16 mouse cellular contexts compared by ENCODE assay signal in the genomic region with DNA sequence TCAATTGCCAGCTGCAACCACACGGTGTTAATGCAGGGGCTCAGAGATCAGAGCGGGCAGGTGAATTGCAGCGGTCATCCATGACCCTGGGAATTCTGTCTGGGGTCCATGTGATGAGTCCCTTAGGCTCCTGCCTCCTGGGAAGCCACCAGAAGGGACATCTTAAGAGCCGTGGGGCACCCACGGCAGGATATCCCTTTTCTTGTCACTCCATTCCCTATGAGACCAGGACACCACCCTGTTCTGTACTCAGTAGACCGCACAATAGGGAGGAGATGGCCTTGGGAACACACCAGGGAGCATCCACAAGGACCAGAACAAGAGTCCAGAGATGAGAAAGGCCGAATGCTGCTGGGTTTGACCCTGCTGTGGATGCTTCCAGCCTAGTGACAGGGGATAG. TPM values are rescaled to one million over a fixed set of nuclear protein-coding genes. Genes with fewer than 3 reads are reported as not detected.
A peak's percentile ranks its signal among the peaks of the same experiment; 100 is the strongest.
DNase-seq lines count a peak whose midpoint lies in the region; ATAC-seq and TF ChIP-seq lines count a peak whose summit lies in the region.
"Had no signal": no experiment of that assay in that cellular context is flagged by ENCODE, and none has a peak within 500 bp of the region (broad histone marks: within the 10 kb centered on the region; RNA-seq: fewer than 3 reads in every experiment).

No protein-coding gene starts in this region.

- peak overlapping the region; percentile 35; the same call in 1 of the 2 replicates for H3K9ac ChIP-seq in heart, embryonic 12.5 days
- H3K9ac ChIP-seq in kidney, embryonic 15.5 days, result no peak overlapping the region
- H3K9ac ChIP-seq in midbrain, embryonic 14.5 days (replicated peaks; ENCODE audit: low read length), result no peak overlapping the region
- H3K9ac ChIP-seq: hindbrain, embryonic 15.5 days; intestine, embryonic 15.5 days; midbrain, embryonic 12.5 days; neural tube, embryonic 13.5 days had no signal

- no peaks in the 10 kb centered on the region for H3K27me3 ChIP-seq in heart, embryonic 12.5 days (replicated peaks)
- H3K27me3 ChIP-seq in kidney, embryonic 15.5 days, result no peaks in the 10 kb centered on the region
- no peaks in the 10 kb centered on the region for H3K27me3 ChIP-seq in thymus, adult 2 months (ENCODE audit: control insufficient read depth, insufficient read depth, low read length)
- no peaks in the 10 kb centered on the region for H3K27me3 ChIP-seq in midbrain, embryonic 14.5 days (ENCODE audit: control insufficient read depth, insufficient read depth, low read length)
- H3K27me3 ChIP-seq: hindbrain, embryonic 15.5 days; intestine, embryonic 15.5 days had no signal

- WGBS in heart, embryonic 12.5 days, result 87% methylated on average over 7 of the region's 7 CpGs
- 59% methylated on average over 7 of the region's 7 CpGs for WGBS in kidney, embryonic 15.5 days
- 83% methylated on average over 7 of the region's 7 CpGs for WGBS in thymus, adult 2 months
- WGBS in midbrain, embryonic 14.5 days, result 77% methylated on average over 7 of the region's 7 CpGs

- no peaks in the 10 kb centered on the region for H3K9me3 ChIP-seq in heart, embryonic 12.5 days (replicated peaks)
- no peaks in the 10 kb centered on the region for H3K9me3 ChIP-seq in kidney, embryonic 15.5 days (replicated peaks)
- no peaks in the 10 kb centered on the region for H3K9me3 ChIP-seq in midbrain, embryonic 14.5 days (ENCODE audit: control insufficient read depth, low read length)
- H3K9me3 ChIP-seq: hindbrain, embryonic 15.5 days; intestine, embryonic 15.5 days; midbrain, embryonic 12.5 days; neural tube, embryonic 13.5 days had no signal

- H3K36me3 ChIP-seq in heart, embryonic 12.5 days, result no peaks in the 10 kb centered on the region
- no peaks in the 10 kb centered on the region for H3K36me3 ChIP-seq in kidney, embryonic 15.5 days
- no peaks in the 10 kb centered on the region for H3K36me3 ChIP-seq in thymus, adult 2 months (ENCODE audit: control insufficient read depth, insufficient read depth, low read length)
- H3K36me3 ChIP-seq in midbrain, embryonic 14.5 days (ENCODE audit: control insufficient read depth, insufficient read depth, low read length), result no peaks in the 10 kb centered on the region
- H3K36me3 ChIP-seq: hindbrain, embryonic 15.5 days; intestine, embryonic 15.5 days; midbrain, embryonic 12.5 days; neural tube, embryonic 13.5 days had no signal

- no peak overlapping the region for H3K4me2 ChIP-seq in heart, embryonic 12.5 days
- H3K4me2 ChIP-seq in kidney, embryonic 15.5 days, result no peak overlapping the region
- H3K4me2 ChIP-seq in midbrain, embryonic 14.5 days (ENCODE audit: low read length), result no peak overlapping the region
- H3K4me2 ChIP-seq: hindbrain, embryonic 15.5 days; intestine, embryonic 15.5 days; midbrain, embryonic 12.5 days; neural tube, embryonic 13.5 days had no signal

- H3K27ac ChIP-seq in heart, embryonic 12.5 days (ENCODE audit: poor library complexity, severe bottlenecking), result peak overlapping the region; percentile 96
- H3K27ac ChIP-seq in kidney, embryonic 15.5 days, result 0 out of 2 replicates have a peak overlapping the region, but pooled peaks have one; percentile 1
- peak overlapping the region; percentile 39; the same call in 1 of the 2 replicates for H3K27ac ChIP-seq in thymus, adult 2 months (ENCODE audit: control insufficient read depth, insufficient read depth, low read length)
- H3K27ac ChIP-seq in midbrain, embryonic 14.5 days (replicated peaks; ENCODE audit: low read depth, low read length), result no peak overlapping the region
- H3K27ac ChIP-seq: hindbrain, embryonic 15.5 days; midbrain, embryonic 12.5 days had no signal

- TF ChIP-seq CTCF in thymus, adult 2 months (IDR thresholded peaks at IDR 0.05; ENCODE audit: borderline replicate concordance, control insufficient read depth, extremely low read depth, insufficient read depth, low read length, poor library complexity), result no peak

- TF ChIP-seq POLR2A in thymus, adult 2 months (IDR thresholded peaks at IDR 0.05; ENCODE audit: control insufficient read depth, extremely low read depth, insufficient read depth, low read length, poor library complexity), result no peak

- no peak for DNase-seq in heart, adult 8-10 months (ENCODE audit: low spot score)
- DNase-seq in kidney, adult 8-10 months, result no peak
- no peak for DNase-seq in thymus, adult 2 months
- no peak for DNase-seq in thymus, adult 18-20 months
- peak; percentile 5 for DNase-seq in naive thymus-derived CD4-positive, alpha-beta T cell, adult 2 months (ENCODE audit: low read depth)
- no peak for DNase-seq in midbrain, embryonic 14.5 days
- DNase-seq: cerebellum, adult 8-10 months; lung, adult 2 months; right cerebral cortex, adult 18-20 months; thymus, postnatal 4 days had no signal

- ATAC-seq in heart, embryonic 12.5 days (ENCODE audit: insufficient number of reproducible peaks, low FRiP score), result no peak
- no peak for ATAC-seq in kidney, embryonic 15.5 days (replicated peaks; ENCODE audit: low FRiP score)
- no peak for ATAC-seq in midbrain, embryonic 14.5 days (ENCODE audit: low FRiP score, low TSS enrichment)
- ATAC-seq: intestine, embryonic 15.5 days had no signal

- no peak overlapping the region for H3K4me3 ChIP-seq in heart, embryonic 12.5 days
- H3K4me3 ChIP-seq in kidney, embryonic 15.5 days (replicated peaks), result no peak overlapping the region
- no peak overlapping the region for H3K4me3 ChIP-seq in thymus, adult 2 months (ENCODE audit: control insufficient read depth, insufficient read depth, low read length)
- no peak overlapping the region for H3K4me3 ChIP-seq in midbrain, embryonic 14.5 days (replicated peaks; ENCODE audit: low read depth, low read length)
- H3K4me3 ChIP-seq: hindbrain, embryonic 15.5 days; intestine, embryonic 15.5 days; midbrain, embryonic 12.5 days; neural tube, embryonic 13.5 days had no signal

- peaks cover 97% of the 10 kb centered on the region for H3K4me1 ChIP-seq in heart, embryonic 12.5 days (replicated peaks)
- peaks cover 77% of the 10 kb centered on the region for H3K4me1 ChIP-seq in kidney, embryonic 15.5 days
- peaks cover 82% of the 10 kb centered on the region for H3K4me1 ChIP-seq in thymus, adult 2 months (replicated peaks; ENCODE audit: control insufficient read depth, insufficient read depth, low read length)
- 0 out of 2 replicates have a peak, but pooled peaks cover 4% of the 10 kb centered on the region for H3K4me1 ChIP-seq in midbrain, embryonic 14.5 days (ENCODE audit: control insufficient read depth, insufficient read depth, low read length)

RNA-seq across cellular contexts. Expression of a gene that starts 10.8 kb away (rescaled TPM):
- 6.2 TPM in 2 replicates for polyA plus RNA-seq in heart, embryonic 12.5 days (2016; fragmentation: Nextera tagmentation; extraction: Ambion mirVana)
- 10 to 100 TPM; 40.6 to 54.7 (median 46.2) TPM for total RNA-seq in heart, adult 8-10 months (2022)
- polyA plus RNA-seq in kidney, embryonic 15.5 days (2015; fragmentation: Nextera tagmentation; extraction: Ambion mirVana), result 5.5 and 6.4 TPM in 2 replicates
- polyA plus RNA-seq in thymus, adult 2 months (2012; rRNA removed), result 19.4 and 21.0 TPM in 2 replicates
- polyA plus RNA-seq in midbrain, embryonic 14.5 days (2014; fragmentation: Nextera tagmentation; extraction: Ambion mirVana), result 2.0 and 2.4 TPM in 2 replicates
